Mouse (Mus musculus) A20 (cell line): Measurements from ENCODE around the gene Pla2g4b.

ENCODE experiments used
- DNase-seq: peaks from one replicate; pipeline ENCODE4 v3.0.0-alpha.2; 2011; ENCODE audit warnings: low read depth, low spot score

Gene Pla2g4b

GRCm38 (mm10) chr2:120062248-120062647 lies 29.0 kb downstream of the Pla2g4b start:
- no peak for DNase-seq

DNA sequence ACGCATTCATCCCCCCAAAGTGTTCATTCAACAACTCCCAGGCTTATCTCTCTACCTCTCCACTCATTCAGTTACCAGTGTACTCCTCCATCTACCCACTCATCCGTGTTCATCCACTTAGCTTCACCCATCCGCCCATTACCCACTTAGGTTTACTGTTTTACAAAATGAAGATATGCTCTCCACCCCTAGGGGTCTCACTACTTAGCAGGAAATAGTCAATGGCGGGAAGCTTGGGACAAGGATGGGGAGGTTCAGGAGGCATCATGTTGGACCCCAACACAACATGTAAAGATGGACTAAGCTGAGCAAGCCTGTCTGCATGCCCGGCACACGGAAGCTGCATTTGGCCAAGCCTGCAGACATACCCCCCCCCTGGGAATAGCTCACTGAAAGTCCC lies 31.4 kb downstream of the Pla2g4b start:
- no peak for DNase-seq

- DNase-seq, result no peak
Measured at GRCm38 (mm10) chr2:120065243-120065642, 32.0 kb downstream of the Pla2g4b start.

- no peak for DNase-seq
Measured at GRCm38 (mm10) chr2:120066224-120066623, 33.0 kb downstream of the Pla2g4b start.

- peak; percentile 39 for DNase-seq
Measured at GRCm38 (mm10) chr2:120068555-120069465, 35.6 kb downstream of the Pla2g4b start.

DNA sequence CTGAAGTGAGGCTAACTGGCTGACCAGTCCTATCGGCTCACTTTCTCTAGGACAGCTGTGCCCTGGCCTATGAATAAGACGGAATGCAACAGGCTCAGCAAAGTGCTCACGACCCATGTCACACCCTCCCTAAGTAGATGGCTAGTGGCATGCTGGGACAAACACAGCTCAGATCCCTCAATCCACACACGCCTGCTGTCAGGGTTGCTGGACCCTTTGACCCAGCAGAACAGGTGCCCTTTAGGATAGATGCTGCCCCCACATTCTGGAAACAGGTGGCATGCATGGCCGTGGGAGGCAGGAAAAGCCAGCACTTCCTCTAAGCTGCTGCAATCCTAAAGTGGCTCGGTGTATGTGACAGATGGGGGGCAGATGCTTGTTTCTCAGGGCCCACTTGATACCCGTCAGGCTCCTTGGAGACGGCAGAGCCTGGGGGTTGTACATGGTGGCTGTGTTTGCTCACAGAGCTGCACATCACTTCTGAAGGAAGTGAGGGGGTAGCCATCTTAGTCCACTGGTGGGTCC lies 36.3 kb downstream of the Pla2g4b start:
- DNase-seq, result no peak

GRCm38 (mm10) chr2:120074096-120074495 lies 40.9 kb downstream of the Pla2g4b start:
- no peak for DNase-seq

GRCm38 (mm10) chr2:120076076-120076705 lies 43.0 kb downstream of the Pla2g4b start:
- no peak for DNase-seq

- no peak for DNase-seq
Measured at GRCm38 (mm10) chr2:120082416-120082815, 49.2 kb downstream of the Pla2g4b start.

- DNase-seq, result peak; percentile 59
Measured at GRCm38 (mm10) chr2:120084593-120085361, 51.6 kb downstream of the Pla2g4b start.

- DNase-seq, result no peak
Measured at GRCm38 (mm10) chr2:120086038-120086437, 52.8 kb downstream of the Pla2g4b start.

DNA sequence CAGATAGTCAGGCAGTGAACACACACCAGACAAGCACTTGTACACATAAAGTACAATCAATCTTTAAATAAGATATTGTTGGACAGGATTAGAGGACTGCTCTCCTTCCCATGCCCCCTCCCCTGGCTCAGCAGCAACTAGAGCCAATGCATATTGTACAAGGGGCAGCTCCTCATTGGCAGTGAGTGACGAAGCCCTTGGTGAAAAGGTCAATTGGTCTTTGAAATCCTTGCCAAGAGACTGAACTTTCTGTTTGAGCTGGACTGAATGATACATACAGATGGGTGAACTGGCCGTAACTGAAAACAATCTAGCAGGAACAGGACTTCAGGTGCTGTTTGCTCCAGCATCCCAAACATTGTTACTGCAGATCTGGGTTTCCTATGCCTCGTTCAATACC lies 54.2 kb downstream of the Pla2g4b start:
- no peak for DNase-seq

DNA sequence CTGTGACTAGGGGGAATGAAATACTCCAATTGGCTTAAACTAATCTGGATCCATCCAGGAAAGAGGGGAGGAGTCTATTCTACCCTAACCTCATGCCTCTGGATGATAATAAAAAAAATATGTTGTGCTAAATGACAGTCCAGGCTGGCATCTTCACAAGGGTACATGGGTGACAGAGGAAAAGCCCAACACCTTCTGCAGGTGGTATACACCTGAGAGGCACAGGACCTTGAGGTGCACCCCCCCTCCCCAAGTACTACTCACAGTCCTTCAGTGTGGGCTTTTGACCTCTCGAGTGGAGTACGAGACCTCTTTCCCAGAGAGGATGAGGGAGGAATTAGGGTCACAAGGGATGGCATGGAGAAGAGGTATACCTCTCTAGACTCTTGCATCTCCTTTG lies 54.7 kb downstream of the Pla2g4b start:
- no peak for DNase-seq

DNA sequence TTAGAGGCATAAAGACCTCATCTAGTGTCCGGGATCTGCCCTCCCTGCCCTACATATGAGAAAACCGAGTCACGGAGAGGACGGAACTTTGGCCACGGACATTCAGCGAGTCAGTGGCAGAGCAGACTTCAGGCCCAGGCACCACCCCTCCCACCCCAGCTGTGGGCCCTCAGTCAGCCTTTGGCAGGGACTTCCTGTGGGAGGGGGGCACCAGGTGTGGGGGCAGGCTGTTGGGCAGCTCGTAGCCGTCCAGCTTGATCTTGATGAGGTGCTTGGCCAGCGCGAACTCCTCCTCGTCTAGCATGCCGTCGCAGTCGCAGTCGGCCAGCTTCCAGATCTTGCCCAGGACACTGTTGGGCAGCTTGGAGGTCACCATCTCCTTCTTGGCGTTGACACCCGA lies 57.8 kb downstream of the Pla2g4b start:
- DNase-seq, result no peak
